Mouse (Mus musculus): ENCODE data around the gene Gucd1. TPM values are rescaled to one million over a fixed set of nuclear protein-coding genes. Genes with fewer than 3 reads are reported as not detected.
A peak's percentile ranks its signal among the peaks of the same experiment; 100 is the strongest.
"Not testable (repeated sequence)": the region's sequence is repeated elsewhere in the genome, so short reads cannot be mapped to it uniquely, and the experiment has no call there.

Gene Gucd1
- polyA plus RNA-seq, 1 experiment from 2014 or later, result 24.0 TPM

- H3K27ac ChIP-seq; H3K4me3 ChIP-seq; H3K4me1 ChIP-seq; H3K27me3 ChIP-seq (ENCODE audit: insufficient read depth, poor library complexity, severe bottlenecking); DNase-seq (ENCODE audit: low spot score); H3K9me3 ChIP-seq; H3K36me3 ChIP-seq: not testable (repeated sequence)
- 33% methylated on average over 5 of the region's 6 CpGs for WGBS
These were observed 42.5 kb downstream of the Gucd1 start for GRCm38 (mm10) chr10:75475139-75475850.

- DNase-seq (ENCODE audit: low spot score), result no peak
- no peaks in the 10 kb centered on the region for H3K36me3 ChIP-seq
- 25% methylated on average over 5 of the region's 5 CpGs for WGBS
- H3K27me3 ChIP-seq (ENCODE audit: insufficient read depth, poor library complexity, severe bottlenecking), result no peaks in the 10 kb centered on the region
- H3K27ac ChIP-seq, result no peak overlapping the region; the same call in 1 of the 2 replicates
- no peak overlapping the region for H3K4me3 ChIP-seq
- peaks cover 8% of the 10 kb centered on the region; the same call in 1 of the 2 replicates for H3K4me1 ChIP-seq
- no peaks in the 10 kb centered on the region for H3K9me3 ChIP-seq
These were observed 43.2 kb downstream of the Gucd1 start for GRCm38 (mm10) chr10:75474571-75474970.

- no peaks in the 10 kb centered on the region for H3K36me3 ChIP-seq
- no peaks in the 10 kb centered on the region for H3K9me3 ChIP-seq
- 72% methylated on average over 8 of the region's 8 CpGs for WGBS
- no peak overlapping the region for H3K27ac ChIP-seq
- peaks cover 8% of the 10 kb centered on the region; the same call in 1 of the 2 replicates for H3K4me1 ChIP-seq
- DNase-seq (ENCODE audit: low spot score), result no peak
- H3K27me3 ChIP-seq (ENCODE audit: insufficient read depth, poor library complexity, severe bottlenecking), result no peaks in the 10 kb centered on the region
- H3K4me3 ChIP-seq, result no peak overlapping the region
These were observed 44.4 kb downstream of the Gucd1 start for GRCm38 (mm10) chr10:75473411-75473810.

- Histone ChIP-seq H3K27me3 (ENCODE audit: insufficient read depth, poor library complexity, severe bottlenecking) (no peaks in the 10 kb centered on the region), H3K27ac (no peak overlapping the region), H3K4me3 (no peak overlapping the region), H3K9me3 (no peaks in the 10 kb centered on the region), H3K36me3 (no peaks in the 10 kb centered on the region), H3K4me1 (peaks cover 10% of the 10 kb centered on the region)
- 46% methylated on average over 6 of the region's 6 CpGs for WGBS
- no peak for DNase-seq (ENCODE audit: low spot score)
These were observed 51.8 kb downstream of the Gucd1 start for GRCm38 (mm10) chr10:75465781-75466550.

GRCm38 (mm10) chr10:75462728-75463127 is 55.0 kb downstream of the Gucd1 start:
- Histone ChIP-seq H3K27me3 (ENCODE audit: insufficient read depth, poor library complexity, severe bottlenecking) (no peaks in the 10 kb centered on the region), H3K9me3 (no peaks in the 10 kb centered on the region), H3K4me3 (no peak overlapping the region), H3K4me1 (peaks cover 10% of the 10 kb centered on the region), H3K36me3 (no peaks in the 10 kb centered on the region), H3K27ac (no peak overlapping the region)
- WGBS, result 78% methylated on average over 3 of the region's 3 CpGs
- DNase-seq (ENCODE audit: low spot score), result no peak

GRCm38 (mm10) chr10:75458329-75458728 is 59.4 kb downstream of the Gucd1 start:
- Histone ChIP-seq H3K4me1 (0 out of 2 replicates have a peak, but pooled peaks cover 4% of the 10 kb centered on the region), H3K9me3 (no peaks in the 10 kb centered on the region), H3K27me3 (ENCODE audit: insufficient read depth, poor library complexity, severe bottlenecking) (no peaks in the 10 kb centered on the region), H3K27ac (no peak overlapping the region), H3K4me3 (no peak overlapping the region), H3K36me3 (no peaks in the 10 kb centered on the region)
- no peak for DNase-seq (ENCODE audit: low spot score)
- 75% methylated on average over 4 of the region's 4 CpGs for WGBS

GRCm38 (mm10) chr10:75457852-75458251 is 59.9 kb downstream of the Gucd1 start:
- 0 out of 2 replicates have a peak, but pooled peaks cover 4% of the 10 kb centered on the region for H3K4me1 ChIP-seq
- no peak overlapping the region for H3K27ac ChIP-seq
- no peaks in the 10 kb centered on the region for H3K9me3 ChIP-seq
- H3K36me3 ChIP-seq, result no peaks in the 10 kb centered on the region
- no peak overlapping the region for H3K4me3 ChIP-seq
- DNase-seq (ENCODE audit: low spot score), result no peak
- no peaks in the 10 kb centered on the region for H3K27me3 ChIP-seq (ENCODE audit: insufficient read depth, poor library complexity, severe bottlenecking)
- WGBS, result 69% methylated on average over 1 of the region's 1 CpGs

GRCm38 (mm10) chr10:75456061-75456831 is 61.5 kb downstream of the Gucd1 start:
- H3K36me3 ChIP-seq; DNase-seq (ENCODE audit: low spot score); H3K27ac ChIP-seq; H3K9me3 ChIP-seq; H3K4me3 ChIP-seq; H3K27me3 ChIP-seq (ENCODE audit: insufficient read depth, poor library complexity, severe bottlenecking): not testable (repeated sequence)
- H3K4me1 ChIP-seq, result peaks cover 15% of the 10 kb centered on the region
- WGBS, result 58% methylated on average over 12 of the region's 18 CpGs

GRCm38 (mm10) chr10:75451036-75451786 is 66.6 kb downstream of the Gucd1 start:
- Histone ChIP-seq H3K4me3 (no peak overlapping the region), H3K4me1 (peaks cover 64% of the 10 kb centered on the region), H3K27me3 (ENCODE audit: insufficient read depth, poor library complexity, severe bottlenecking) (no peaks in the 10 kb centered on the region), H3K27ac (peak overlapping the region; percentile 85), H3K9me3 (no peaks in the 10 kb centered on the region), H3K36me3 (no peaks in the 10 kb centered on the region)
- 39% methylated on average over 10 of the region's 10 CpGs for WGBS
- DNase-seq (ENCODE audit: low spot score), result peak; percentile 91

- H3K4me1 ChIP-seq, result peaks cover 64% of the 10 kb centered on the region
These were observed 67.4 kb downstream of the Gucd1 start for GRCm38 (mm10) chr10:75450331-75450730.

GRCm38 (mm10) chr10:75448806-75449420 is 68.9 kb downstream of the Gucd1 start:
- no peaks in the 10 kb centered on the region for H3K27me3 ChIP-seq (ENCODE audit: insufficient read depth, poor library complexity, severe bottlenecking)
- no peak overlapping the region for H3K4me3 ChIP-seq
- peak overlapping the region; percentile 72; the same call in 1 of the 2 replicates for H3K27ac ChIP-seq
- H3K4me1 ChIP-seq, result peaks cover 78% of the 10 kb centered on the region
- no peaks in the 10 kb centered on the region for H3K9me3 ChIP-seq
- no peaks in the 10 kb centered on the region for H3K36me3 ChIP-seq
- WGBS, result 43% methylated on average over 6 of the region's 6 CpGs
- DNase-seq (ENCODE audit: low spot score), result no peak

More at GRCm38 (mm10) chr10:75450331-75450730, 67.4 kb downstream of the Gucd1 start:
- 87% methylated on average over 8 of the region's 8 CpGs for WGBS
- Histone ChIP-seq H3K9me3 (no peaks in the 10 kb centered on the region), H3K27ac (peak overlapping the region; percentile 85), H3K27me3 (ENCODE audit: insufficient read depth, poor library complexity, severe bottlenecking) (no peaks in the 10 kb centered on the region), H3K4me3 (no peak overlapping the region), H3K36me3 (no peaks in the 10 kb centered on the region)
- DNase-seq (ENCODE audit: low spot score), result no peak

GRCm38 (mm10) chr10:75447489-75447888 is 70.3 kb downstream of the Gucd1 start:
- Histone ChIP-seq H3K4me3 (no peak overlapping the region), H3K27ac (peak overlapping the region; percentile 53), H3K9me3 (no peaks in the 10 kb centered on the region), H3K36me3 (no peaks in the 10 kb centered on the region), H3K27me3 (ENCODE audit: insufficient read depth, poor library complexity, severe bottlenecking) (no peaks in the 10 kb centered on the region), H3K4me1 (peaks cover 86% of the 10 kb centered on the region)
- DNase-seq (ENCODE audit: low spot score), result no peak
- 78% methylated on average over 11 of the region's 11 CpGs for WGBS
